Mouse (Mus musculus) embryonic stem cell, embryonic (primary cell): Measurements from ENCODE around the gene Cxcr3.

Experiments used
- CTCF ChIA-PET, 4 experiments: fragments of 300-600 bp in 2 of 4; fragments of 350-600 bp in 2 of 4; sonication (Branson Sonifier 250); formaldehyde crosslinking; loops; one replicate each; lab custom pipeline; 2022; ENCODE audit warnings: inconsistent platforms in 2 of 4; lab: Charles Lee
- POLR2A ChIA-PET, 4 experiments: fragments of 300-600 bp in 2 of 4; fragments of 350-600 bp in 2 of 4; sonication (Branson Sonifier 250); formaldehyde crosslinking; loops; one replicate each; lab custom pipeline; 2022; ENCODE audit warnings: antibody characterized with exemption in 4 of 4, inconsistent platforms in 1 of 4; lab: Charles Lee

The Cxcr3 gene

GRCm38 (mm10) chrX:101733828-101734319 lies at the start of gene Cxcr3:
Gene Cxcr3 (minus strand): TSS chrX:101734269.
- POLR2A ChIA-PET: interaction anchor here in 1 of 4 experiments (0.6 kb wide), 1 partner anchor 35 kb away, joined by 8 read pairs; no protein-coding TSS in a partner anchor
- CTCF ChIA-PET: no interaction called here

DNA sequence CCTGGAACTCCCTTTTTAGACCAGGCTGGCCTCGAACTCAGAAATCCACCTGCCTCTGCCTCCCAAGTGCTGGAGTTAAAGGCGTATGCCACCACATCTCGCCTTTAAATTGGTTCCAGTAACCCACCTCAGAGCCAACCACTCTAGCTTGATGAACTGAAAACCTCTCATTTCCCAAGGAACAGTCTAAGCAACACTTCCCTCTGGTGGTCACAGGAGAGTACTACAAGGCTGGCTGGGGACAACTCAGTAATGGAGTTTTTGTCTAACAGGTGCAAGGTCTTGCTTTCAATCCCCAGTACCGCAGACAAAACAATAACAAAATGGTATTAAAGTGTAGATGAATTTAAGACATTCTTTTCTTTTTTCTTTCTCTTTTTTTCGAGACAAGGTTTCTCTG lies 38.0 kb upstream of the Cxcr3 start:
- CTCF ChIA-PET: interaction anchor here in 3 of 4 experiments (0.6 to 1.2 kb wide), 11 partner anchors 10 to 303 kb away, joined by 3 to 5 read pairs (median 3); no protein-coding TSS in a partner anchor
- POLR2A ChIA-PET: no interaction called here

- ChIA-PET CTCF (interaction anchor here in 2 of 4 experiments (0.7 to 0.9 kb wide), 2 partner anchors 98 to 639 kb away, joined by 3 to 4 read pairs; no protein-coding TSS in a partner anchor), POLR2A (no interaction called here)
Observed at GRCm38 (mm10) chrX:101770307-101770706, 36.2 kb upstream of the Cxcr3 start.

DNA sequence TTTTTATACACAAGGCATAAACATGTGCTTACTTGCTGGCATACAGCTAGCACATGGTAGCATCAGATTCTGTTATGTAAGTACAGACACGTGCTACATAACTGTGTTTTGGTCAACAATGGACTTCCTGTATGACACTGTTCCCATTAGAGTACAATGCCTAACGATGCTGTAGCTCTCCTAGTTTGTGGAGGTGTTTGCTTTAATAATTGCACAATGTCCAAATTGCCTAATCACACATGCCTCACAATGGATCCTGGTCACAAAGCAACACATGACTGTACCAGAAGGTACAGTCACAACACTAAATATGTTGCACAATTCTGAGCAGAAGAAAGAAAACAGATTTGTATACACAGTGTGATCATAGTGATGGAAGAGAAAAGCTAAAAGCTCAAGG lies 35.4 kb upstream of the Cxcr3 start:
- CTCF ChIA-PET: interaction anchor here in 1 of 4 experiments (0.9 kb wide), 1 partner anchor 97 kb away, joined by 3 read pairs; no protein-coding TSS in a partner anchor
- POLR2A ChIA-PET: interaction anchor here in 1 of 4 experiments (0.7 kb wide), 1 partner anchor 340 kb away, joined by 3 read pairs; no protein-coding TSS in a partner anchor

DNA sequence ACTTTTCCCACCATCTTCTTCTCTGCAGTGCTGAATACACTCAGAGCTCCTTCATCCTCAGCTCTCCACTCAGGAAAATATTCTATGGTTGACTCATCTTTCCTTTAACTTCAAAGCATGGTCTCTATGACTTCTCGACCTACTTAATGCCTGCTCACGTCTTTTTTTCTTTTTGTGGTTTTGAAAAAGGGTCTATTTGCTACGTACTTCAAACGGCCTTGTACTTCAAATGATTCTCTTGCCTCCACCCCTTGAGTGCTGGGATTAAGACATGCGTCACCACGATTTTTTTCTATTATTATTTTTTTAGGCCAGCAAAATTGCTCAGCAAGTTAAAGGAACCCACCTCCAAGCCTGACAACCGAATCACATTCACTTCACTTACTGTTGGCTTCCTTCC lies 33.2 kb upstream of the Cxcr3 start:
- ChIA-PET POLR2A (no interaction called here), CTCF (no interaction called here)

DNA sequence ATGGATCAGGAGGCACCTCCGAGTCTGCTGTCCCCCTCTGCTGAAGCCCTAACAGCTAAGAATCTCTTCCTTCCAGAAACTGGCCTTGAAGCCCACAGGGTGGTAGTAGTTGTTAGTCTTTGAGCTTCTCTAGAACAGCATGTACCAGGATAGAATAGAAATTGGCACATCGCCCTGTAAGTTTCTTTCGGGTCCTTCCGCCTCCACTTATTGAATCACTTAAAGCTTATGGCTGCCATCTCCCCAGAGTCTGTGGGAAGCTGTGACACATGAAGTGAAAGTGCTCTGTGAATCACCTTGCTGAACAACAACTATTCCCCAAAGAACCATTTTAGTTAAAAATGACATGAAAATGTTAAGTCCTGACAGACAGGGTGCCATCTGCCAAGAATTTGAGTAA lies 31.0 kb upstream of the Cxcr3 start:
- ChIA-PET POLR2A (interaction anchor here in 1 of 4 experiments (0.5 kb wide), 1 partner anchor 67 kb away, joined by 5 read pairs; no protein-coding TSS in a partner anchor), CTCF (no interaction called here)

DNA sequence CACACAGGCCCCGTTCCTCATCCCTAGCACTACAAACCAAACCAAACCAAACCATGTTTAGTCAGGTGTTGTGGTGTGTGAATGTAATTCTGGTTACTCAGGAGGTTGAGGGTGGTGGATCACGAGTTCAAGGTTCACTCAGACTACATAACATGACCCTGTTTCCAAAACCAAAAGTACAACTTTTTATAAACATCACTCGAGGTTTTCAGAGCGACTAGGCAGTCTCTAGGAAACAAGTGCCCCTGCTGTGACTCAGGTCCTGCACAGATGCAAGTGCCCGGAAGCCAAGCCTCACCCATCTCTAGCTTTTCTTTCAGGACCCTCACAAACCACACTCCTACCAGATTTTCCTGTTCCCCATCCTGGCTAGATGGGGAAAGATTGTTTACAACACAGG lies 30.6 kb upstream of the Cxcr3 start:
- POLR2A ChIA-PET: no interaction called here
- CTCF ChIA-PET: no interaction called here

GRCm38 (mm10) chrX:101754478-101754877 lies 20.4 kb upstream of the Cxcr3 start:
- CTCF ChIA-PET: no interaction called here

DNA sequence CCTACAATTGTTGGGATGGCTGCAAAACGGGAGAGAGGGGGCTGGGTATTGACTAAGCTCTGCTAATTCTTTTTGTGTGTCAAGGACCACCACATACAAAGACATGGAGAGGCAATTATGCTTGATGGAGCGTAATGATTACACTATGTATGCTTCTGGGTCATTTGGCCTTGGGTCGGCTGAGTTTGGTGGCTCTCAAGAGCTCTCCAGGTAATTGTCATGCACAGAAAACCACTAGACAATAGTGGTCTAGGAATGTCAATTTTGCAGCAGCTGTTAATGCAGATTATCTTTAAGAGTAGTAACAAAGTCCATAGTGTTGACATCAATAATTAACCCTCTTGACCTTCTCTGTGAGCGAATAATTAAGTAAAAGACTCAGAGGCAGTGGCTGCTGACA lies 16.1 kb upstream of the Cxcr3 start:
- CTCF ChIA-PET: no interaction called here
- POLR2A ChIA-PET: no interaction called here

More at GRCm38 (mm10) chrX:101754478-101754877, 20.4 kb upstream of the Cxcr3 start:
- POLR2A ChIA-PET: no interaction called here

GRCm38 (mm10) chrX:101741064-101741433 lies 7.0 kb upstream of the Cxcr3 start:
- POLR2A ChIA-PET: interaction anchor here in 1 of 4 experiments (0.7 kb wide), 1 partner anchor 55 kb away, joined by 5 read pairs; no protein-coding TSS in a partner anchor
- CTCF ChIA-PET: interaction anchor here in 1 of 4 experiments (0.6 kb wide), 1 partner anchor 44 kb away, joined by 12 read pairs; no protein-coding TSS in a partner anchor

GRCm38 (mm10) chrX:101740335-101741063 lies 6.4 kb upstream of the Cxcr3 start:
- CTCF ChIA-PET: interaction anchor here in 2 of 4 experiments (0.5 to 0.6 kb wide), 2 partner anchors 45 to 321 kb away, joined by 11 to 12 read pairs; no protein-coding TSS in a partner anchor
- POLR2A ChIA-PET: no interaction called here

DNA sequence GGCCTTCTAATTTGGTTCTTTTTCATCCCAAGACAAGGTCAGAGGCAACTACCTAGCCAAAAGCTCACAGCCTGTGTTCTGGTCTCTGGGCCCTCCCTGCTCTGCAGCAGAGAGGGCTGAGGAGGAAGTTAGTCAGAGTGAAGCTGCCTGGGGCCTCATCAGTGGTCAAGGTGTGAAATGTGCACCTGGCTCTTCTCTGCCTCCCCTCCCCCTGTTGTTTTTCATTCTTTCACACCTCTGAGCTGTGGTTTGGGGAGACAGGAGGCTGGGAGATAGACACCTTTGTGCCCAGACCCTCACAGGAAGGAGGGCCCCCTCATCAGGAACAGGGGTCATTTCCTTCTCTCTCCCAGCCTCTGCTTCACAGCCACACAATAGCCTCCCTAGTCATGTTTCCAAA lies 3.1 kb upstream of the Cxcr3 start:
- ChIA-PET POLR2A (no interaction called here), CTCF (no interaction called here)

DNA sequence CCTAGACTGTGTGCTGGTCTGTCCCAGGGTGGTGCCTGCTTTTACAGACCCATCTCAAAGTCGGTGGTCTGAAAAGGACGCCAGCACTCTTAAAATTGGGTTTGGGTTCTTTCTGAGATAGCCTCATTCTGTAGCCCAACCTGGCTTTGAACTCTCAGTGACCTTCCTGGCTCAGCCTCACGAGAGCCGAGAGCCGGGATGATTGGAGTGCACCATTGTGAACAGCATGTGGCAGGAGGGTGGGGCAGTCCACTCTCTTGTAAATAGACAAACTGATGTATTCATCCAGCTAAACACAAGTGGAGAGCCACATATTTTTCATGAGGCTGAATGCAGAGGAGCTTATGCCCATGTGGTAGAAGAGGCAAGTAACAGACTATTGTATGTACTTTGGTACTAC lies 912 bp upstream of the Cxcr3 start:
- ChIA-PET POLR2A (no interaction called here), CTCF (no interaction called here)

DNA sequence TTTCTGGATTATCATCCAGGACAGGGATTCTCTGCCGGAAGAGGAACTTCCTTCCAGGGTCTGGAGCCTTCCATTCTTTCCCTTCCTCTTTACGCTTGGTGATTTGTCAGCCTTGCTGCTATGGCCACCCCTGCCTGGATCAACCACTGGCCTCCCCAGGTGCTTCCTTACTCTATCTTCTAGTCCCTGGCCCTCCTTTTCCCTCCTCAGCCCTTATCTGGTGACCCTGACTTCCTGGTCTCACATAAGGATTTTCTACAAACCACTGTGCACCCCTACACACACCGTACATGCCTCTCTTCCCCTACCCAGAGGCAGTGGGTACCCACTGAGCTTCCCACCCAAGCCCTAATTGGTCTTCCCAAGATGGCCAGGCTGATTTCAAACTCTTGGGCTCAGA lies 781 bp downstream of the Cxcr3 start:
- ChIA-PET CTCF (no interaction called here), POLR2A (no interaction called here)

- ChIA-PET POLR2A (no interaction called here), CTCF (no interaction called here)
Observed at GRCm38 (mm10) chrX:101732644-101733043, 1.4 kb downstream of the Cxcr3 start.

GRCm38 (mm10) chrX:101730010-101730409 lies 4.1 kb downstream of the Cxcr3 start:
- ChIA-PET POLR2A (no interaction called here), CTCF (no interaction called here)

DNA sequence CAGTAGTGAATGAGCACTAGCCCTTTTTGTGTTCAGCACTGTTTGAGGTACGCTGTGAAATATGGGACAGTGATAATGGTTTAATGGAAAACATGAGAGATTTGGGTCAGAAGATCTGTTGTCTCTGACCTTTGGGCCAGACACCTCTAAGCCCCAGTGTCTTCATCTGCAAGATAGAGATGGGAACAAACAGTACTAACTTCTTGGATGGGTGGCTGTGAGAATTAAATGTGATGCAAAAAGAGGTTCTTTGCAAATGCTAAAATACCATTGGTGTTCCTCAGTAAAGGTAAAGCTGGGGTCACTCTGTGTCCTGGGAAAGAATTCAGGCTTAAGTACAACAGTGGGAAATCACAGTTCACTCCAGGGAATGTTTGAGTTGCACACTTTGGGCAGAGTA lies 13.7 kb downstream of the Cxcr3 start:
- ChIA-PET CTCF (interaction anchor here in 1 of 4 experiments (0.7 to 1.8 kb wide), 3 partner anchors 22 to 222 kb away, joined by 4 to 6 read pairs (median 4); no protein-coding TSS in a partner anchor), POLR2A (interaction anchor here in 3 of 4 experiments (0.6 to 1.7 kb wide), 6 partner anchors 13 to 198 kb away, joined by 3 to 4 read pairs (median 4); partner anchors contain the start of gene Ogt (in 1 of the 3))

DNA sequence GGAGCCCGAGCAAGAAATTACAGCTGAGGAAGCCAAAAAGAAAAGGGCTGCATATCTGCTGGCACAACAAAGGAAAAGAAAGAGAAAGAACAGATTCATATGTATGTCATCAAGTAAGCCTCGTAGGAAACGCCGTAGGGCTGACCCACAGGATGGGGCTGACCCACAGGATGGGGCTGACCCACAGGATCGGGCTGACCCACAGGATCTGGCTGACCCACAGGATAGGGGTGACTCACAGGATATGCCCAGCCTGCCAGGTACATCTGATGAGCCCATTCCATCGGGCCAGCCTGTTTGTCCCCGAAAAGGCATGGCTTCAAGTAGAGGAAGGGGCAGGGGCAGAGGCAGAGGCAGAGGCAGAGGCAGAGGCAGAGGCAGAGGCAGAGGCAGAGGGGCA lies 29.0 kb downstream of the Cxcr3 start:
- CTCF ChIA-PET: no interaction called here
- POLR2A ChIA-PET: interaction anchor here in 1 of 4 experiments (0.6 kb wide), 1 partner anchor 51 kb away, joined by 4 read pairs; no protein-coding TSS in a partner anchor

- CTCF ChIA-PET: interaction anchor here (0.5 to 1.4 kb wide), 18 partner anchors 17 to 256 kb away, joined by 3 to 12 read pairs (median 4); partner anchors contain the start of gene 8030474K03Rik (in 1 of the 4)
- POLR2A ChIA-PET: interaction anchor here in 3 of 4 experiments (0.5 to 1.8 kb wide), 29 partner anchors 9 to 366 kb away, joined by 3 to 11 read pairs (median 3); partner anchors contain the start of genes 8030474K03Rik (in 2 of the 3), Gm4779 (in 2 of the 3), Cxcr3 (in 1 of the 3) and Ogt (in 1 of the 3)
Observed at GRCm38 (mm10) chrX:101698232-101698631, 35.8 kb downstream of the Cxcr3 start.
